Mouse (Mus musculus): Measurements from ENCODE around the gene Sash3. TPM values are rescaled to one million over a fixed set of nuclear protein-coding genes. Genes with fewer than 3 reads are reported as not detected.
A peak's percentile ranks its signal among the peaks of the same experiment; 100 is the strongest.
"Not testable (repeated sequence)": the region's sequence is repeated elsewhere in the genome, so short reads cannot be mapped to it uniquely, and the experiment has no call there.

Sash3 gene
- total RNA-seq, 1 experiment from 2014 or later: 1.6 TPM

- DNase-seq: no peak
Measured at GRCm38 (mm10) chrX:48202995-48203394, 56.8 kb downstream of the Sash3 start.

- DNase-seq: no peak
Measured at GRCm38 (mm10) chrX:48203763-48204162, 57.5 kb downstream of the Sash3 start.

- no peak for DNase-seq
Measured at GRCm38 (mm10) chrX:48204469-48204868, 58.2 kb downstream of the Sash3 start.

- DNase-seq: peak; percentile 29
Measured at GRCm38 (mm10) chrX:48207761-48208487, 61.7 kb downstream of the Sash3 start.

GRCm38 (mm10) chrX:48208519-48209185 is 62.4 kb downstream of the Sash3 start, which contains the start of gene Zdhhc9:
Zdhhc9 (minus strand) TSS chrX:48208878.
- peak; percentile 91 for DNase-seq

- not testable (repeated sequence) for DNase-seq
Measured at GRCm38 (mm10) chrX:48209746-48210145, 63.5 kb downstream of the Sash3 start.

Other genes with a start within 250 kb of the Sash3 start
- 42.8 and 44.6 TPM in 2 replicates for gene Ocrl, start 234.0 kb upstream of the Sash3 start, total RNA-seq (2021)
- 4.8 and 6.6 TPM in 2 replicates for gene Apln, start 111.6 kb upstream of the Sash3 start, total RNA-seq (2021)
- 1.1 and 1.5 TPM in 2 replicates for gene Xpnpep2, start 37.7 kb upstream of the Sash3 start, total RNA-seq (2021)
- gene Zdhhc9, start 62.4 kb downstream of the Sash3 start, total RNA-seq (2021): 16.4 and 17.5 TPM in 2 replicates
- 14.9 and 18.8 TPM in 2 replicates for gene Utp14a, start 110.4 kb downstream of the Sash3 start, total RNA-seq (2021)
- 9.8 and 10.1 TPM in 2 replicates for gene Bcorl1, start 194.9 kb downstream of the Sash3 start, total RNA-seq (2021)

Measured in adrenal gland, postnatal 14 days (tissue).